Mouse (Mus musculus): ENCODE data around the gene Ipmk. TPM values are rescaled to one million over a fixed set of nuclear protein-coding genes. Genes with fewer than 3 reads are reported as not detected.

Gene Ipmk
- polyA plus RNA-seq (2015; fragmentation: Illumina TruSeq; extraction: RNeasy Lipid Tissue Mini Kit (QIAGEN cat#74804); ENCODE audit: insufficient read depth, low replicate concordance) = 19.0 TPM

DNA sequence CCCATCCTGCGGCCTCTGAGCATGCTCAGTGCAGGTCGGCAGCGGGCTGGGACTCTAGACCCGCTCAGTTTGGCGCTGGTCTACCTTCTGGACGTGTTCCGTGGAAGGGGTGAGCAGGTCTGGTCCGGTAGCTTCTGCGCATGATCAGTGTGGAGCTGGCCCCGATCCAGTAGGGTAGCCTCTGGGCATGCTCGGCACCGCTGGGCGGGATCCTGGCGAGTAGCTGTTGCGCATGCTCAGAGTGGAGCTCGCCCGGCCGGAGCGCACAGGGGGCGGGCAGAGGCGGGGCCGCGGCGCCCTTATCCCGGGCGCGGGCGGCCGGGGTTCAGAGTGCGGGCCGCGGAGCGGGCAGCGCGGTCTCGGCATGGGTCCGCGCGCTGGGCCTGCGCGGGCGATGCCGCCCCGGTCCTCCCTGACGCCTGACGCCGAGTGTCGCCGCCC is at the start of gene Ipmk:
Gene Ipmk (plus strand): TSS at position 255 of the 441 bp plus-strand sequence.

DNA sequence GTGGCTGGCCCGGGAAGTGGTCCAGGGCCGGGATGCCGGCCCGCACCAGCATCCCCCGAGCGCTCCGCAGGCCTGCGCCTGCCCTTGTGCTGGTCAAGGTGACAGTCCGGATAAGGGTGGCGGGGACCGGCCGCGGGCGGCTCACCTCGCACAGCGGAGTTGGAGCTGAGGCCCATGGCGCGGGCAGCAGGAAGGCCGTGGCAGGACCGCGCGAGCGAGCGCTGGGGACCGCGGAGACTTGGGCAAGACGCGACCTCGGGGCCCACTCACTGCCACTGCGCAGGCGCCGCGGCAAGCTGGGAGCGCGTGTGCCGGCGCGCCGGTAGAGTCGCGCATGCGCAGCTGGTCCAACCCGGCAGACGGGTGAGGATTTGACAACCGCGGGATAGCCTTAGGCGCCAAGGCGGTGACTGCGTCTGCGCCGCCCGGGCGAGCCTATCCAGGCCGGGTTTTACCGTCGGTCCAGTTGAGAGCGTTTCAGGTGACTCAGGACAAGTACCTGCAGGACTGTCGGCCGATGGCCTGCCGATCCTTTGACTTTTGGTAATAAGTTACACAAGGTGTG is 2.9 kb upstream of the Ipmk start, which contains the start of gene Cisd1:
Gene Cisd1 (minus strand): TSS at position 376 of the 565 bp plus-strand sequence.

Other genes with a start within 250 kb of the Ipmk start
- 8.1 TPM for gene Bicc1, start 188.1 kb upstream of the Ipmk start, polyA plus RNA-seq (2015; fragmentation: Illumina TruSeq; extraction: RNeasy Lipid Tissue Mini Kit (QIAGEN cat#74804); ENCODE audit: insufficient read depth, low replicate concordance)
- 167 TPM for gene Tfam, start 109.5 kb upstream of the Ipmk start, polyA plus RNA-seq (2015; fragmentation: Illumina TruSeq; extraction: RNeasy Lipid Tissue Mini Kit (QIAGEN cat#74804); ENCODE audit: insufficient read depth, low replicate concordance)
- 126 TPM for gene Ube2d1, start 62.5 kb upstream of the Ipmk start, polyA plus RNA-seq (2015; fragmentation: Illumina TruSeq; extraction: RNeasy Lipid Tissue Mini Kit (QIAGEN cat#74804); ENCODE audit: insufficient read depth, low replicate concordance)
- gene Cisd1, start 2.8 kb upstream of the Ipmk start, polyA plus RNA-seq (2015; fragmentation: Illumina TruSeq; extraction: RNeasy Lipid Tissue Mini Kit (QIAGEN cat#74804); ENCODE audit: insufficient read depth, low replicate concordance) = 14.6 TPM

All from spleen, adult 10 weeks (tissue).